Mouse (Mus musculus) CD4-positive, CD25-positive, alpha-beta regulatory T cell, adult 4 months (primary cell): ENCODE measurements around the gene Arl11. TPM values are rescaled to one million over a fixed set of nuclear protein-coding genes. Genes with fewer than 3 reads are reported as not detected.
"Not testable (repeated sequence)": the region's sequence is repeated elsewhere in the genome, so short reads cannot be mapped to it uniquely, and the experiment has no call there.

Source experiments
- ATAC-seq: one replicate; pipeline ENCODE4 v1.8.0; 2017
- polyA plus RNA-seq, 2 experiments: library from polyadenylated mRNA; unstranded; fragments of 100-300 nt; shearing (Covaris generic); gene quantifications; one replicate each; pipeline ENCODE4 v1.2.1; 2017

The Arl11 gene
- polyA plus RNA-seq: not detected

DNA sequence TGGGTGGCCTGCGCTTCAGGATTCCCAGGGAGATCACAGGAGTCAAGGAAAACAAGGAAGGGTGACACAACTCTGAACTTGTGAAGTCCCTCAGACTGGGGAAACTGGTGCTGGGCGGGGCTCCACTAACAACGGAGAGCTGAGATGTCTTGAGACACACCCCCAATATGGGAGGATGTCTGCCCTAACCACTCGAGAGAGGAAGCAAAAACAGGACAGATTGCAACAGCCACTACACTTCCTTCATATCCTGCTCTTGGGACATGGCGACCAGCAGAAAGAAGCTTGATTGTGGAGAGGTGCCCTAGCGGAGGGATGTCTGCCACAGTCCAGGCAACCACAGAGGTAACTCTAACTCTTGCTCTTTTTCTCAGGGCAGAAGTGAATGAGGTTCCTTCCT lies at the start of gene Arl11:
Gene Arl11 (plus strand): TSS at position 161 of the 400 bp plus-strand sequence.
- ATAC-seq: peak; percentile 72

DNA sequence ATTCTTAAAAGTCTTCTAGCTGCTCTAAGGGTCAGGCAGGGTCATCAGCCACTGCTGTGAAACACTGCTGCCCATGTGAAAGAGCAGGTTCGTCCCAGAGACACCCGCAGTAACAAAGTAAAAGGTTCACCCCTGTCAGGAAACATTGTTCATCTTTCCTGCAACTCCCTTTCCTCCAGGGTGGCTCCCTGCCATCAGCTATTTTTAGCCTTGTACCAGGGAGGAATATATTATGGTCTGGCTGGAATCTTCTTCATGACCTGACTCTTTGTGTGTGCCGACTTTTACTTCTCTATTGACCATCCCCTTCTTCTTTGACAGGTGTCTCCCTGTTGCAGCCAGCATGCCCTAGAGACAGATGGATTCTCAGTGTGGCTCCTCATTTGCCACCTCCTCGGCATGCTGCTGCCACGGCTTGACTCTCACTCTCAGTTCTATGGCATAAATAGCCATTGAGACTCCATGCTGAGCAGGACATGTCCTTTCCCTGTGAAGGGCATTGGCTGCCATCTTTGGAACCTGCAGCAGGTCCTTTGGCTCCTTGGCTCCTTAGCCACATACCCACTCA lies 41.6 kb upstream of the Arl11 start:
- ATAC-seq: no peak

DNA sequence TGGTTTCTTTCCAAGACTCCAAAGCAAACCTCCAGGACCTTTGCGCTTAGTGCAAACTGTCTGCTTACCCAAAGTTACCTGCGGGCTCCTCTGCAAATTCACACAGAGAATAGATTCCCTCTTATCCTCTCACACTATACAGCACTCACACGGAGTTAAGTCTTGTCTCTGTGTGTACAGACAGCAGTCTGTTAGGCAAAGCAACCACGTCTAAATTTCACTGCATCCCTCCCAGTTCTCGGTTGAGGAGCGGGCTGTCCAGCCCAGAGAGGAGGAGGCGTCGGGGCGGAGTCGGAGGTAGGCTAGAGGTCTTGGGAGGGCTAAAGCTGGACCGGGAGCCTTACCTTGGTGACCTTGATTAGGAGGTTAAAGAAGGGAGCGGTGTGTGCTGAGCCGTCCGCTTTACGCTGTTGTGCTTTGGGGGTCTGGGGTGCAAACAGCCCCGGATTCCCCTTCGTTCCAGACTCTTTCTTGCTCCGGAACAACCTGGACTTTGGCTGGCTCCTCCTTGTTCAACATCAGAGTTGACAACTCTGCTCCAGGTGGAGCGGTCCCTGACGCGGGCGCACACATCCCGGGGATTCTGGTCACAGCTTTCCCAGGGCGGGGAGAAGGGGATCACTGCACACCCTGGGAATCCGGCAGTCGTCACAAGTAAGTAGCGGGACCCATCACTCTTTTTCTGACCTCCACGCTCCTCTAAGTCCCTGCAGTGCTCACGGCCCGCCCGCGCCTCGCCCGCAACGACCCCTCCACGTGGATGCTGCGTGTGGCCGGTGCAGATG lies 34.9 kb upstream of the Arl11 start:
- ATAC-seq: no peak

DNA sequence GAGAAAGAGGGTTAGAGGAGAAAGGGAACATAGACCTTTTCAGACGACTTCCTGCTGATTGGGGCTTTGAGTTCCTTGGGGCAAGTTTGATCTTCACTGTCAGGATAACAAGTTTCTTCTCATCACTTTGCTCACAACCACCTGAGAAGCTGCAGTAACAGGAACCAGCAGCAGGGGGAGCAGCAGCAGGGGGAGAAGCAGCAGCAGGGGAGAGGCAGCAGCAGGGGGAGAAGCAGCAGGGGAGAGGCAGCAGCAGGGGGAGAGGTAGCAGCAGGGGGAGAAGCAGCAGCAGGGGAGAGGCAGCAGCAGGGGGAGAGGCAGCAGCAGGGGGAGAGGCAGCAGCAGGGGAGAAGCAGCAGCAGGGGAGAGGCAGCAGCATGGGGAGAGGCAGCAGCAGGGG lies 32.3 kb upstream of the Arl11 start:
- ATAC-seq: no peak

DNA sequence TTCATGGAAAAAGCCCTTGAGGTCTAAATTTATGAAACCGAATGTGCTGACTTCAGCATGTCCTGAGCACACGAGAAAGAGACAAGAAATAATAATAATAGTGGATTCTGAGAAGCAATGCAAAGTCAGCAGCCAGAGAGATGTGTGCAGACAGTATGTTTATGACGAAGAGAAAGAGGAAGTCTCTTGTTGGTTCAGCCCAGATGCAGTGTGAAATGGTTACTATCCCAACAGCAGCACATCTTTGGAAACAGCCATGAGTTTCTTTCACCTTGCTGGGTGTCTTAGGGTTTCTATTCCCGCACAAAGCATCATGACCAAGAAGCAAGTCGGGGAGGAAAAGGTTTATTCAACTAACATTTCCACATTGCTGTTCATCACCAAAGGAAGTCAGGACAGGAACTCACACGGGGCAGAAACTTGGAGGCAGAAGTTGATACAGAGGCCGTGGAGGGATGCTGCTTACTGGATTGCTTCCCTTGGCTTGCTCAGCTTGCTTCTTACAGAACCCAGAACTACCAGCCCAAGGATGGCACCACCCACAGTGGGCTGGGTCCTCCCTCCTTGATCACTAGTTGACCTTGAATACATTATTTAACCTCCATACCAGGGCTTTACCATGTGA lies 30.8 kb upstream of the Arl11 start:
- no peak for ATAC-seq

DNA sequence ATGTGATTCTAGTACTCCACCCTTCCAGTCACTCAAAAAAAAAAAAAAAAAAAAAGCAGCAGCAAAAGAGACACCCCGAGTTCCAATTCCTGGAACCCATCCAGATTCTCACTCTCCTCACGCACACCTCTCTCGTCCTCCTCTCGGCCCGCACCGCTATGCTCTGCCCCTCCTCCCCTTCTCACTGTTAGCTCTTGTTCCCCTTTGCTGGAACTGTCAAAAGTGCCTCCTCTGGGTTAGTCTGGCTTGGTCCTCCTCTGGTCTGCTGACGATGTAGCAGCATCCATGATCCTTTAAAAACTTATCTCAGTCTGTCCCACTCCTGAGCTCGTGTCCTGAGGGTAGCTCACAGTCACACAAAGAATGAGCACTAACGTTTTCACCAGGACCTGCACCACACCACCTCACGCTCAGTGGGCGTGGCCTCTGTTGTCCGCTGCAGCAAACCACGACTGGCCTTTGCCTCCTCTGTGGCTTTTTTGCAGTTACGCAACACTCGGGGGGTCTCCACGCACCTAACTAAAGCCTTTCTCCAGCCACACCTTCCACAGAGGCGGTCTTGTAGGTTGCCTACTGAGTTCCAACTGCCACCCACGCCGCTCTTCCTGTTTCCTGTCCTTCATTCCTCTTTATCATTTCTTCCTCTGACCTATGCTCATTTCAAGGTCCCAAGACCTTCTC lies 20.8 kb upstream of the Arl11 start:
- ATAC-seq: no peak

DNA sequence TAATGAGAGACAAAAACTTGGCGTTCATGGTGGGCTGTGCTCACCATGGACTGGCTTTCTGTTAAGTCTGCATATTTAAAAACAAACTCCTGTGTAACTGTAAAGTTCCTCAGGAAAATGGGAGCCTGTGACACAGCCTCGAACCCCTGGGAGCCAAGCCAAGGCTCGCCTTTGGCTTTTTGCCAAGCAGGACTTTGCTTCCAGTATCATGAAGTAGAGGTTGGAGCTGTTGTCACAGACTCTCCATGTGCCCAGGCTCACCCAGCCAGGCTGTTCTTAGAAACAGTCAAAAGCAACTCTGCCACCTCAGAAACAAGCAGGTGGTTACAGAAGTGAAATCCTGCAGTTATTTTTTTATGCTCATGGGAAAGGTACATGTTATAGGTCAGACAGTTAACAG lies 18.9 kb upstream of the Arl11 start:
- ATAC-seq: no peak

DNA sequence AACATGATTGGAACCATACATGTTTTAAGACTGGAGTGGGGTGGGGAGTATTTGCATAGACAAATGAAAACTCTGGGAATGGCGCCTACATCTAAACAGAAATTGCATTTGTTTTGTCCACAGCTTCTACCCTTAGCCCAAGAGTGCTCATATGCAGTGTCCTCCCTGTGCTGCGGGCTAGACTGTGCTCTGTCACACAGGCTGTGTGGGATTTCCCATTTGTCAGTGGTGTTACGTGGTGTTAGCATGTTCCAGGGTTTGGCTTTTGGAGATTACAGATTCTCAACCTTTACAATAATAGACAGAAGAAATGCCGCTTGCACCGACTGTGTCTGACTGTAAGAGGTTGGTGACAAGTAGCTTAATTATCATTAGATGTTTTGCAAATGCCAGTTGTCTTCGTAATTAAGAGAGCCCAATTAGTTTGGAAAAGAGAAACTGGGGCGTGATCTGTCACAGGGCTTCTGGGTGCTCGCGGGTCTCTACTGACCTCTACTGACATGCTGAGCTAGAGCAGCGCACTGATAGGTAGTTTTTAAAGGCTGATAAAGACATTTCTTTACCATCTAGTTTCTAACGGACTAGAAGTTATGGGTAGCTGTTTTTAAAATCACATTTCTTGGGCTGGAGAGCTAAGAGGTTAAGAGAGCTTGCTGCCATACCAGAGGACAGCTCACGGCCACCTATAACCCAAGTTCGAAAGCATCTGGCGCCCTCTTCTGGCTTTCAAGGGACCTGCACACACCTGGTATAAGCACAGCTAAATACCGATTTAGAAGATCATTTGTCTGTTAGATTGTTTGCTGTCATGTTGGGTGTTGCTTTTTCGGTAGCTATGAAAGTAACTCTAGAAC lies 15.4 kb upstream of the Arl11 start:
- ATAC-seq: peak; percentile 75

DNA sequence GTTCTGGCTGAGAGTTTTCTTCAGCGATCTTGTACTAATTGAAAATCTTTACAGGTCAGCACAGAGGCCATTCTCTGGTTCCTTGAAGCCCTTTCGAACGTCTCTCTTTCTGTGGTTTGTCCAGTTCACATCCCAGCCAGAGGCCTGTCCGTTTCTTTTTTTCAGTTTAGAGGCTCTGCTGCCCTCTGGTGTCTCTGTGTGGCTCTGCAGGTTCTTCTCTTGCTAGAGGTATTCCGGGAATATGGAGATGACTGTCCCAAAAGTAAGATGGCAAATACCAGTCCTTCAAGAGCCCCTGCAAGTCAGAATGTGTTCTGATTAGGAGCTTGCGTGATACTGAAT lies 14.8 kb upstream of the Arl11 start:
- no peak for ATAC-seq

DNA sequence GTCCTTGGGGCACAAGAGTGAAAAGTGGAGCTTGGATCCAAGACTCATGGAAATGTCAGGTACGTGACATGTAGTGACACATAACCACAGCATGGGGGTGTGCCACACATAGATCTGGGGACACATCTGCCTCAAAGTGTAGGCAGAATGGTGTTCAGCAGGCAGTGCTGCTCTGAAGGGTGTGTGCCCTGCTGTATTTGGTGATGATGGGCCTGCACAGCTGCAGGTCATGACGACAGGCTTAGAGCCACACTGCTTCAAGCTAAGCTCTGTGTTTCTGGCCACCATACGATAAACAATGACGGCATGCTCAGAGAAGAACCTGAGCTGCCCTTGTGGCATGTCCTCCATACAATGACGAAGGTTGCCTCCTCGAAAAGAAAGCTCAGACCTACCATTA lies 9.7 kb upstream of the Arl11 start:
- no peak for ATAC-seq

DNA sequence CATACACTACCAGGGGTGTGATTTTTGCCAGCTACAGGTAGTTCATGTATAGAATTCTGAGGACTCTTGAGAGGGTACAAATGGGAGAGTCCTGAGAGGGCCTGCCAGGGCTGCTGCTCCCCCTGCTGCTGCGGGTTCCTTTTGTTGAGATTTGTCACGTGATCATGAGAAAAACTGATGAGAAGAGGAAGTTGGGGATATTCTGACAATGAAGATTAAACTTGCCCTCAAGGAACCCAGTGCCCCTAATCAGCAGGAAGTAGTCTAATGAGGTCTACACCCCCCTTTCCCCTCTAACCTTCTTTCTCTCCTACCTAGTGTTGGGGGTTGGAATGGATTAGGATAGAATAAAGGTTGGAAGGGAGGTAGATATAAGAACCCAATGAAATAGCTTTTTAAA lies 8.2 kb upstream of the Arl11 start:
- ATAC-seq: no peak

DNA sequence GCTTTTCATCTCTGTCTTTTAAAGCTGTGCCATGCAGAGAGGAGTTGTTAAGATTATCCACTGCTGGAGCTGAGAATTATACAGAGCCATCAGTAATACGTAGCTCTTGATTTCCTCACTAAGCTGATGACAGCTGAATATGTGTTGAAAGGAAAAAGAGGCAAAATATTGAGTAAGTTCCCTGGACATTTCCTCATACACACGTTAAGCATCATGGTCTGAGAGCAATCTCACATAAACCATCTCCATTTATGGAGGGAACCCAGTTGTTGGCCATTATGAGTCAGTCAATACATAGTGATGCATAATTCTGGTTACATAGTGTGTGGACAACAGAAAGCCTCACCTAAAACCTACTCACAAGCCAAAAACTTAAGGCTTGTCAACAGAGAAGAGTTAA lies 7.1 kb upstream of the Arl11 start:
- no peak for ATAC-seq

DNA sequence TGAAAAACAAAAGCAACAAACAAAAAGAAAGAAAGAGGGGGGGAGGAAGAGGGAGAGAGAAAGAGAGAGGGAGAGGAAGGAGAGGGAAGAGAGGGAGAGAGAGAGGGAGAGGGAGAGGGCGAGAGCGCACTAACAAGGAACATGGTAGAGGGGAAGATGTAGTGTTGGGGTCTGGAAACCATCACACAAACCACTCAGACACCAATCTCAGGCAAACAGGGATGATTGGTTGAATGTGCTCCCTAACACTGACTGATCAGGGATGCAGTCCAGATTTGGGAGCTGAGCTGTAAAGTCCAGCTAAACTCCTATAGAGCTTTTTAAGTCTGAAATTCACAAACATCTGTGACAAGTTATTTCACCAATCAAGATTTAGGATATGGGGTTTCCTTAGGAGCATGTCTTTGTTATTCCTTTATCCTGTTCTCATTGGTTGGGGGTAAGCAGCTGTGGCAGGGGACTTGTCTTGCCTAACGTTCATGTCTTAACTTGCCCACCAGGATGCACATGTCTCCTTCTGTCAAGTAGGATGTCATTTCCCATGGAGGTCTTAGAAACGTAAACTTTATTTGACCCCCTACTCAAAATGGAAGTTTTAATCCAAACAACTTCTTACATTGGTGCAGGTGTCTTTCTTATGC lies 5.5 kb upstream of the Arl11 start:
- ATAC-seq: no peak

DNA sequence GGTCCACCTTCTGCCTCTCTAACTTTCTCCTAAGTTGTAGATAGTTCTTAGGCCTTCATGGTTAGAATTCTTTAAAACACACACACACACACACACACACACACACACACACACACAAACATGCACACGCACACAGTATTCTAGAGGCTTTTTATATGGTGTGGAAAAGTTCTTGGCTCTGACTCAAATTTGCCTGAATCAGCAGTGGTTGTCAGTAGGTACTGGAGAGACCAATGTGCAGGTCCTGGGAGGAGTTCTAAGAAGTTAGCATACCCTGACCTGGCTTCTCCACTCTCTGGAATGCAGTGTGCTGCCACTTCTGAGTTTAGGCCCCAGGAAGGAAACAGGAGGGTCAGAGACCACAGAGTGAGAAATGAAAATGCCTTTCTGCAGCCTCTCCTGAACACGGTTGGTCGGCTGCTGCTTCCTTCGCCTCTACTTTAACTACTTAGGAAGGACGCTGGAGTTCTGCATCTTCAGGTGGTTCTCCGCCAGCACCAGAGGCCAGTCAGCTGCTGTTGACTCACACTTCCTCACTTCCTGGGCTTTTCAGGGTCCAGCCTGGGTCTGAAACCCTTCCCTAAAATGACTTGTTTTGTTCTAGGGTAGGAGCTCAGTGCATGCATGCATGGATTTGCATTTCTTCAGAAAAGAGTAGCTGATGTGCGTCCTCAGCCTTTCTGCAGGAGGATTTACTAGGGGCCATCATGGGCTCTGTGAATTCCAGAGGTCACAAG lies 651 bp downstream of the Arl11 start:
- no peak for ATAC-seq

DNA sequence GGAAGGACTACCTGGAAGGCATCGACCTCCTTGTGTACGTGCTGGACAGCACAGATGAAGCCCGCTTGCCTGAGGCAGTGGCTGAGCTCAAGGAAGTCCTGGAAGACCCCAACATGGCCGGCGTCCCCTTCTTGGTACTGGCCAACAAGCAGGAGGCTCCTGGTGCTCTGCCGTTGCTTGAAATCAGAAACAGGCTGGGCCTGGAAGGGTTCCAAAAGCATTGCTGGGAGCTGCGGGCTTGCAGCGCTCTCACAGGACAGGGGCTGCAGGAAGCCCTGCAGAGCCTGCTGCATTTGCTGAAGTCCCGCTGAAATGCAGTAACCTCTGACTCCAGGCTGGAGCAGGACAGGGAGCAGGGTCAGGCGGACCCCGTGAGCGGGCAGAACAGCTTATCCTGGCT lies 1.4 kb downstream of the Arl11 start:
- ATAC-seq: no peak

DNA sequence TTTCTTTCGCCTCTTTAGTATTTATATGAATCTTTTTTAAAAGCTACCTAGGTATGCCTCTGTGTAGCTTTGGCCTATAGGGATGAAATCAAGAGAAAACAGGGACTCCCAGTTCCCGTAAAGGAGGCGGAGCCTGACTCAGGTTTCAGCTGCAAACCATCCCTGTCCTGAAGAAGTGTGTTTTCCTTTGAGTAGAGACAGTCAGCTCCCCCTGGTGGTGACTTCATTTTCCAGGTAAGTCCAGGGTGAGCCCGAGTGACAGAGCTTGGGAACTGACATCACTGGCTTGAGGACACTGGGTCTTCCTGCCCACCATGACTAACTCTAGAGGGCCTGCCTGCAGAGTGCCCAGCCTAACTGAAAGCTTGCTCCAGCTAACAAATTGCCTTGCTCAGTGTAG lies 7.3 kb downstream of the Arl11 start:
- peak; percentile 39 for ATAC-seq

DNA sequence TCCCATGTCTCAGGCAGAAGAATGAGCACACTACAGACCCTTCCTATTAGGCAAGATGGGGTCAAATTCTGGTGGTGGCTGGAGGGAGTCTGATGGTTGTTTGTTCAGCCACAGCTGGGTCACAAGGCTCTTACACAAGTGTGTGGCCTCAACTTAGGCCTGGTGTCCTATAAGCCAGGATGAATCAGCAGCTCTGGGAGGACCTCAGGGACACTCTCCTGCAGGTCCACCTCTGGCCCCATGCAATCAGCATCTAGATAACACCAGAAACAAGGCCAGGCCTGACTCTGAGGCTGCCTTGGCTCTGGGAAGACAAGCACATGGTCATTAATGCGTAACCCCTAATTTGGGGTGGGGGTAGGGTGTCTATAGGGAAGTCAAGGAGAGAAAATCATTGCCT lies 11.2 kb downstream of the Arl11 start:
- no peak for ATAC-seq

DNA sequence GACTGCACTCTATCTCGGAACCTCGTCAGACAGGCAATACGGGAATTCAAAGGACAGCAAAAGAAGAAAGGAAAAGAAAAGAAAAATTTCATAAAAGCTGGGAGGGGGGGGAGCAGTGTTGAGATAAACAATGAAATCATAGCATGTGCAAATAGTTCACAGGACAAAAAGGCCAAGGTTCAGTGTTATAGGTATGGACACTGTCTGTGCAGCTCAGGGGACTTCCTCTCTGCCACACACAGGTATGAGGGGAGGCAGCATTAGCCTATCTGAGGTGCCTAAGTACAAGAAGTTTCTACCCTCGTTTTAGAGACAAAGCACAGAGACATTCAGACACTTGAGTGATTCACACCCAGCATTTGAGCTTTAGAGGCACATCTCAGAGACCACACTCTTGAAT lies 11.6 kb downstream of the Arl11 start:
- no peak for ATAC-seq

DNA sequence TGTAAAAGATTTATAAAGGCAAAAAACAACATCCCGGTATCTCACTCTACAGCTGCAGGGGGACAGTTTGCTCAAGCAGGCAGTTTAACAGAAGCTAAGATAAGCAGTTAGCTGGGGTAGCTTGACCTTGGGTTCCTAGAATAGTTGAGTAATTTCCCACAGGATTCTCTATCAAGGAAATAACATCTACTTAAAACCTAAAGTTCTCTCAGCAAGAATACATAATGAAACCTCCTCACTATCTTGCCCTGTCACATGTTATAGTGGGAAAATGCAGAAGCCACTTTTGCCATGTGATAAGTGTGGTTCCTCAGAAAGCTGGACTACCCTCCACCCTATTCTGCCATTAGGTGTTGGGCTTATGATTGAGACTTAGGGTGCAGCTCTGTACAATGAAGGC lies 13.2 kb downstream of the Arl11 start:
- ATAC-seq: no peak

DNA sequence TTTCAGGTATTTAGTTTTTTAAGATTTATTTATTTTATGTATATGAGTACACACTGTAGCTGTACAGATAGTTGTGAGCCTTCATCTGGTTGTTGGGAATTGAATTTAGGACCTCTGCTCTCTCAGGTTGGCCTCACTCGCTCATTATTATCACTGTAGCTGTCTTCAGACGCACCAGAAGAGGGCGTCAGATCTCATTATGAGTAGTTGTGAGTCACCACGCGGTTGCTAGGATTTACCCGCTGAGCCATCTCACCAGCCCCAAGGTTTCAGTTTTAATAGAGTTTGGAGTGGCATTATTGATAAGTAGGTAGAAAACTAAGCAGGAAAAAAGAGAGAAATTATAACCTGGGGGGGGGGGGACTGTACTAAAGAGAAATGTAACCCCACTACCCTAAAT lies 17.5 kb downstream of the Arl11 start:
- not testable (repeated sequence) for ATAC-seq

DNA sequence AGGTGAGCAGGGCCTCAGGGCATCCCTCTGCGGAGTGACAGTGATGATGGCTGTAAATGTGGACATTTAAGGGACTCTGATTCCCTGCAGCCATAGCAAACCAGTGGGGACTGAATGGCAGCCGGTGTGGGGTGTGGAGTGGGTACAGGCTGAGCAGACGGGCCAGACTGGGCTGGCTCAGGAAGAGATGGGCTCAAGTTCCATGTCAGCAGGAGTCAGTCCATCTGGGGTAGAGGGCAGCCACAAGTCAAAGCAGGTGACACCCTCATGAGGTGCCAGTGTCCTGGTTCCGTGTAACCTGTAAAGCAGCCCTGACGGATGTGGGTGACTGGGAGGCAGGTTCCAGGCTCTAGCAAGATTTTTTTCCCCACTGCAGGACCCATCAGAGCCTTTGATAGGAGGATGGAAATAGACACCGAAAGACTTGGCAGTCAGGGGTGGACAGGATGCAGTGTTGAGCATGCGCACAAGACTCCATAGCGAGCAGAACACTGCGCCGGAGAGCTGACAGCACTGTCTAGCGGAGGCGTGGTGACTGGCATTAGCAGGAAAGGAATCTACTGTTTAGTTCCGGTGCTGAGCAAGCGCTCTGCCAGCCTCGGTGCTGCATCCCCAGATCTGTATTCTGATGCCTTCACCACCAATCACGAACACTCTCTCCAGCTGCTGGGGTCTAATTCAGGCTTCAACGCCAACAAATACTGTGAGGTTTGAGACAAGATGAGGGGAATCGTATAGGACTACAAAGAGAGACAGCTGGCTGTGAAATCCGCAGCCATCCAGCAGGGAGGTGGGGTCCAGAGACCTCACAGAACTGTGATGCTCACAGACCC lies 18.3 kb downstream of the Arl11 start:
- ATAC-seq: peak; percentile 92
